Mouse (Mus musculus) megakaryocyte progenitor cell, adult 5-6 weeks (primary cell): Measurements from ENCODE around the gene Gm3646. TPM values are rescaled to one million over a fixed set of nuclear protein-coding genes. Genes with fewer than 3 reads are reported as not detected.

Experiments
- ATAC-seq: replicated peaks from 2 replicates; pipeline ENCODE4 v1.8.0; 2016; ENCODE audit warnings: mild to moderate bottlenecking, moderate TSS enrichment, inconsistent platforms; ENCODE audit not compliant: poor library complexity
- total RNA-seq, 2 experiments: library from RNA; stranded (forward) in 1 of 2; stranded (reverse) in 1 of 2; fragments of 157-497, 149-512 nt in 1 of 2; fragments of 200-1000 nt in 1 of 2; gene quantifications; 2 replicates each; pipeline versions ENCODE4 v1.2.3 to v1.2.4; 2015 to 2017

Gm3646 gene
- total RNA-seq, 2 experiments from 2014 or later = not detected

- ATAC-seq = peak; percentile 31; the same call in 1 of the 2 replicates
These were observed 20.5 kb downstream of the Gm3646 start for GRCm38 (mm10) chr1:39784632-39785031.

- ATAC-seq = no peak
These were observed 23.3 kb downstream of the Gm3646 start for GRCm38 (mm10) chr1:39781835-39782234.

- no peak for ATAC-seq
These were observed 25.8 kb downstream of the Gm3646 start for GRCm38 (mm10) chr1:39779111-39779980.

GRCm38 (mm10) chr1:39773991-39774729, 31.0 kb downstream of the Gm3646 start:
- ATAC-seq = no peak

GRCm38 (mm10) chr1:39773551-39773950, 31.6 kb downstream of the Gm3646 start:
- ATAC-seq = no peak

GRCm38 (mm10) chr1:39772401-39773095, 32.6 kb downstream of the Gm3646 start:
- ATAC-seq = no peak

GRCm38 (mm10) chr1:39770436-39770835, 34.7 kb downstream of the Gm3646 start:
- no peak for ATAC-seq

GRCm38 (mm10) chr1:39768017-39768416, 37.1 kb downstream of the Gm3646 start:
- no peak for ATAC-seq

GRCm38 (mm10) chr1:39765854-39766493, 39.2 kb downstream of the Gm3646 start:
- no peak for ATAC-seq

- ATAC-seq = peak; percentile 86
These were observed 43.1 kb downstream of the Gm3646 start for GRCm38 (mm10) chr1:39762025-39762370.

GRCm38 (mm10) chr1:39761211-39762024, 43.7 kb downstream of the Gm3646 start:
- peak; percentile 60 for ATAC-seq

- no peak for ATAC-seq
These were observed 44.9 kb downstream of the Gm3646 start for GRCm38 (mm10) chr1:39760181-39760715.

GRCm38 (mm10) chr1:39759231-39760175, 45.6 kb downstream of the Gm3646 start:
- no peak for ATAC-seq

GRCm38 (mm10) chr1:39758244-39758643, 46.9 kb downstream of the Gm3646 start:
- ATAC-seq = no peak

- ATAC-seq = no peak
These were observed 48.2 kb downstream of the Gm3646 start for GRCm38 (mm10) chr1:39756952-39757351.

- peak; percentile 91 for ATAC-seq
These were observed 50.7 kb downstream of the Gm3646 start for GRCm38 (mm10) chr1:39754224-39754957.
